Mouse (Mus musculus) midbrain, postnatal 0 days (tissue): ENCODE measurements at regions not wholly inside any gene's neighbourhood (a gene's known extent, or its start where the extent isn't known, plus 50 kb on each side); places are given as distances from the start of the nearest gene placed in this dataset.

ENCODE experiments used
- ATAC-seq: fragments of 200-750 bp; cut with Nextera tagmentation; 2 replicates; pipeline ENCODE4 v1.8.0; 2017; ENCODE audit warnings: moderate number of reproducible peaks, mild to moderate bottlenecking, moderate TSS enrichment, moderate library complexity; ENCODE audit not compliant: low FRiP score
- DNase-seq: peaks from one replicate; pipeline ENCODE4 v3.0.0-alpha.2; 2015; ENCODE audit warnings: low spot score
- H3K27ac ChIP-seq: fragments of 300-500 bp; sonication (generic); 2 replicates; pipeline ENCODE4 v1.5.1; 2014; ENCODE audit warnings: low read depth, mild to moderate bottlenecking, low read length, mixed read lengths
- H3K27me3 ChIP-seq: fragments of 300-500 bp; sonication (generic); 2 replicates; pipeline ENCODE4 v1.6.1; 2014; ENCODE audit warnings: low read length, control low read depth, mixed read lengths; ENCODE audit not compliant: insufficient read depth
- H3K36me3 ChIP-seq: fragments of 300-500 bp; sonication (generic); 2 replicates; pipeline ENCODE4 v1.6.1; 2014; ENCODE audit warnings: low read length, control low read depth, mixed read lengths; ENCODE audit not compliant: insufficient read depth
- H3K4me1 ChIP-seq: fragments of 300-500 bp; sonication (generic); 2 replicates; pipeline ENCODE4 v1.6.1; 2014; ENCODE audit warnings: mild to moderate bottlenecking, control low read depth, antibody characterized with exemption, low read length, mixed read lengths; ENCODE audit not compliant: insufficient read depth
- H3K4me2 ChIP-seq: fragments of 300-500 bp; sonication (generic); 2 replicates; pipeline ENCODE4 v1.6.1; 2014; ENCODE audit warnings: low read depth, mild to moderate bottlenecking, low read length, mixed read lengths; ENCODE audit not compliant: poor library complexity, severe bottlenecking
- H3K4me3 ChIP-seq: fragments of 300-500 bp; sonication (generic); 2 replicates; pipeline ENCODE4 v1.5.1; 2014; ENCODE audit warnings: low read depth, mild to moderate bottlenecking, low read length, moderate library complexity
- H3K9ac ChIP-seq: fragments of 300-500 bp; sonication (generic); replicated peaks from 2 replicates; pipeline ENCODE4 v1.6.1; 2014; ENCODE audit warnings: mild to moderate bottlenecking, low read length, moderate library complexity, mixed read lengths; ENCODE audit not compliant: poor library complexity, severe bottlenecking
- H3K9me3 ChIP-seq: fragments of 300-500 bp; sonication (generic); 2 replicates; pipeline ENCODE4 v1.6.1; 2016; ENCODE audit warnings: low read length, control low read depth
- CTCF ChIP-seq: IDR thresholded peaks from 2 replicates; pipeline ENCODE4 v1.5.1; 2016; ENCODE audit warnings: antibody characterized with exemption, mild to moderate bottlenecking
- WGBS: fragments of 180-500 bp; shearing (Covaris S2); extraction: QIAGEN DNeasy Blood & Tissue Kit; methylation state at CpG from one replicate; pipeline ENCODE4 v1.1.7; 2014; 5-methylcytosine and 5-hydroxymethylcytosine counted together

DNA sequence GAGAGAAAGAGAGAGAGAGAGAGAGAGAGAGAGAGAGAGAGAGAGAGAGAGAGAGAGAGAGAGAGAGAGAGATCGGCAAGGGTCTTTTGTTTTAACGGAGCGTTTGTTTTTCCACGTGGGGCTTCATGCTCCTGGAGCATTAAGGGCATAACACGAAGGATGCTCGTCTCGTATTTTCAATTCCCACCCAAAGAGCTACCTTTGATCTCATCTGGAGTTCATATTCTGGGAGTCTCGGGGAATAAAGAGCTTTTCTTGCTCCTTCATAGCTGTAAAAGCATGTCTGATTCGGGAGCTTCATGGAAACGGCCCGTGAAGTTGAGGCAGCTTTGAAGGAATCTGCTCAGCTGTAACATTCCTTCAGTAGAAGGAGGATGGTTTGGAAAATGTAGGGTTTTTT lies 174.5 kb upstream of the Mocs2 start:
- H3K4me1 ChIP-seq = no peaks in the 10 kb centered on the region
- no peak overlapping the region for H3K27ac ChIP-seq
- 16% methylated on average over 11 of the region's 11 CpGs for WGBS
- no peaks in the 10 kb centered on the region for H3K27me3 ChIP-seq
- DNase-seq = no peak
- no peak for TF ChIP-seq CTCF
- no peaks in the 10 kb centered on the region for H3K9me3 ChIP-seq
- ATAC-seq = no peak
- no peak overlapping the region for H3K4me3 ChIP-seq
- H3K4me2 ChIP-seq = peak overlapping the region; percentile 29; the same call in 1 of the 2 replicates
- H3K9ac ChIP-seq = no peak overlapping the region
- no peaks in the 10 kb centered on the region for H3K36me3 ChIP-seq

DNA sequence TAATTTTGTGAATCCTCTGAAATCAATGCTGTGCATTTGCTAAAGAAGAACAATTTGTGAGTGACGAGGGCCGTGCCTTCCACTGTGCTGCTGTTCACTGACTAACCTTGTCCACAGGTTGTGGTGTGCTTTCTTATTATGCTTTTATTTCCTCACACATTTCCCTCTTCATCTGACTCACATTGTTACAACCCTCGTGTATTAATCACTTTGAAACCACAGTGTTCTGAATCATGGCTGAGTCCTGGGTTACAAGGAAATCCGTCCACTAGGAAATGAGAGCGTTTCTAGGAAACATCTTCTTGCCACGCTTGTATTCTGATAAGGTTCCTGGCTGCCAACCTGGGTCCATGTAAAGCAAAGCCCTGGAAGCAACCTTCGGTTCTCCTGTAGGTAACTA lies 163.8 kb upstream of the Mocs2 start:
- Histone ChIP-seq H3K36me3 (no peaks in the 10 kb centered on the region), H3K27ac (no peak overlapping the region), H3K4me2 (no peak overlapping the region), H3K9me3 (no peaks in the 10 kb centered on the region), H3K27me3 (no peaks in the 10 kb centered on the region), H3K4me3 (no peak overlapping the region), H3K4me1 (no peaks in the 10 kb centered on the region), H3K9ac (no peak overlapping the region)
- ATAC-seq = no peak
- WGBS = 90% methylated on average over 7 of the region's 7 CpGs
- no peak for DNase-seq
- no peak for TF ChIP-seq CTCF

DNA sequence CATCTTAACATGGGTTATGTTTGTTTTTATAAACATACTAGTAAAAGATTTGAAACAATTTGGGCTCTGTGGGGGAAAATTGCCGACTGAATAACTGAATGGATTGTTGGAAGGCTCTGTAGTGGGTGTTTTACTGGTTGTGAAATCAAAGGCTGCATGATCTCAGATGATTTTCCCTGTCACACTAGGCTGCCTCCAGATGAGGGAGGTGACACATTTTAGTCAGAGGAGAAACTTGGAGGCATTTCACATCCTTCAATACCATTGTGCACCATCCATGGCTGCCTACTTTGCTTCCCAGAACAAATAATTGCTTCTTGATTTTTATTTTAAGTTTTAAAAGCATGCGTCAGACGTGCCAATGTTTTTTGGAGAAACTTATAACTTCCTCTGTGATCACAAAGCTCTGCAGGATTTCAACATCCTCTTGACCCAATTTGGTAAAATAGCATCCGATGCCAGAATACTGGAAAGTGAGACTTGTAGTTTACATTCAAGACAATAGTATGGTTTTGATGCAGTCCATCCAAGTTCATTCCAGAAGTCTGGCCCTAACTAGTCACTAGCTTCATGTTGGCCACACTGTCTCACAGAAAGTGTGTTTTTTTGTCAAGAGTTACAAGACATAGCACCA lies 163.0 kb upstream of the Mocs2 start:
- H3K4me1 ChIP-seq = no peaks in the 10 kb centered on the region
- no peaks in the 10 kb centered on the region for H3K9me3 ChIP-seq
- no peak overlapping the region for H3K4me3 ChIP-seq
- DNase-seq (no peak), ATAC-seq (no peak)
- WGBS = 87% methylated on average over 4 of the region's 4 CpGs
- no peaks in the 10 kb centered on the region for H3K27me3 ChIP-seq
- no peak for TF ChIP-seq CTCF
- no peaks in the 10 kb centered on the region for H3K36me3 ChIP-seq
- no peak overlapping the region for H3K27ac ChIP-seq
- no peak overlapping the region for H3K4me2 ChIP-seq
- no peak overlapping the region for H3K9ac ChIP-seq

DNA sequence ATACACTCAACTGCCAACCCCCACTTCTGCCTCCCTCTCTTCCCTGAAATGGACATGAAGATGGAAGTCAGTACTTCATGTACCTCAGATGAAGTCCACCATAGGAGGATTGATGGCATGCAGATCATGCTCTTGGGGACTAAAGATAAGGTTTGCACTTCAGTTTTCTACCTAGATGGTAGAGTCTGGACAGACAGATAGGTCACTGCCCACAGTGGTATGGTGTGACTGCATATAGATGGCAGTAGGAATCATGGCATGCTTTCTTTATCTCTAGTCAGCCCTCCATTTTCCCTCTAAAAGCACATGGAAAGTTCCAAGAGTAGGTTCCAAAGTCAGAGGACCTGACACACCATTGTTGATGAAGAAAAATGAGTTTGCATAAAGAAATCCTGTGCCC lies 145.6 kb upstream of the Mocs2 start:
- Histone ChIP-seq H3K27ac (no peak overlapping the region), H3K9ac (no peak overlapping the region), H3K36me3 (no peaks in the 10 kb centered on the region), H3K9me3 (no peaks in the 10 kb centered on the region), H3K4me3 (no peak overlapping the region), H3K27me3 (no peaks in the 10 kb centered on the region), H3K4me1 (no peaks in the 10 kb centered on the region), H3K4me2 (no peak overlapping the region)
- DNase-seq (no peak), ATAC-seq (no peak)
- TF ChIP-seq CTCF = no peak

DNA sequence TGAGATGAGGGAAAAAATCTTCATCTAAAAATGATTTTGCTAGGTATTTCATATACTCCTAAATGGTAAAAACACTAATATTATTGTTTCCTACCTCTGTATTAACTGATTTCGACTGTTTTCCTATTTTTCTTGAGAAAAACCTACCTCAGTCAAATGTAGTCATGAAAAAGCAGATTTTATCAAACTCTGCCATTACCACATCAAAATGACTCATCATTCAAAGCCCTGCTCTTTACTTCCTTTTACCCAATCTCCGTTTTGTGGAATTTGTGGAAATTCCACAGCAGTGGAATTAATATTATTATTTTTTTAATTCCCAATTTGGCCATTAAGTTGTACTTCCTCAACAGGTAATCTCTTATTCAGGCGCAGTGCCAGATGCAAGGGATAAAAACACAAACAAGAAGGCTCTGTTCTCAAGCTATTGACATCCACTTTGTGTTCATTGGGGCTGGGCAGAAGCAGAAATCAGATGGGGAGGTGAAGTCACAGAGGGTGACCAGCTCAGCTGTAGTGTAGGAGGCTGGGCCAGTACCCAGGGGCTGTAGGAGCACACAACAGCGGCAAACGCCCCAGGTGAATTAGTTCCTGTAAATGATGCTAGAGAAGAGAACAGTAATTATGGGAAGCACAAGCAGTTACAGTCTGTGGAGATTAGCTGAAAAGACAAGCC lies 138.2 kb upstream of the Mocs2 start:
- H3K9me3 ChIP-seq = no peaks in the 10 kb centered on the region
- DNase-seq (no peak), ATAC-seq (no peak)
- no peaks in the 10 kb centered on the region for H3K36me3 ChIP-seq
- 76% methylated on average over 5 of the region's 5 CpGs for WGBS
- no peak overlapping the region for H3K4me3 ChIP-seq
- no peaks in the 10 kb centered on the region for H3K27me3 ChIP-seq
- H3K4me1 ChIP-seq = no peaks in the 10 kb centered on the region
- no peak overlapping the region for H3K9ac ChIP-seq
- H3K27ac ChIP-seq = no peak overlapping the region
- TF ChIP-seq CTCF = no peak
- H3K4me2 ChIP-seq = no peak overlapping the region

DNA sequence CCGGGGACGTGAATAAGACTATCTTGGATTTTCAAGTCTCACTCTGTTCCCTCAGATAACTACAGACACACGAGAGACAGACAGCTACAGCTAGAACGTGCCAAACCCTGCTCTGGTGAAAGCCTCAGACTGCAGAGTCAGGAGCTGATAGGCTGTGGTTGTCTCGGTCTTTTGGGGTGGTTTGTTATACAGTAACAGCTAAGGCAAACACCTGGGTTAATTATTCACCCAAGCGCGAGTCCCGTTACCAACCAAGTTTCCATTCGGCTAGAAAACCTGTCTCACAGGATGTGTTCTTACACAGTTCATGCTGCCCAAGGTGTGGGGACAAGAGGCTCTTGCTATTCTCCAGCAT lies 137.7 kb upstream of the Mocs2 start:
- Histone ChIP-seq H3K9ac (no peak overlapping the region), H3K27me3 (no peaks in the 10 kb centered on the region), H3K4me2 (no peak overlapping the region), H3K27ac (no peak overlapping the region), H3K36me3 (no peaks in the 10 kb centered on the region), H3K9me3 (no peaks in the 10 kb centered on the region), H3K4me3 (no peak overlapping the region), H3K4me1 (no peaks in the 10 kb centered on the region)
- WGBS = 72% methylated on average over 9 of the region's 9 CpGs
- no peak for TF ChIP-seq CTCF
- DNase-seq = no peak
- no peak for ATAC-seq
